Mouse (Mus musculus) induced T-regulatory cell, adult 2 months (primary cell): ENCODE measurements around the gene Gpsm3.

ENCODE experiments used
- DNase-seq: peaks from one replicate; pipeline ENCODE4 v3.0.0-alpha.2; 2012; ENCODE audit warnings: low read depth

Gene Gpsm3

GRCm38 (mm10) chr17:34583397-34583796, 6.2 kb upstream of the Gpsm3 start:
- DNase-seq: no peak

GRCm38 (mm10) chr17:34583819-34584218, 5.8 kb upstream of the Gpsm3 start:
- DNase-seq: no peak

GRCm38 (mm10) chr17:34585121-34585520, 4.5 kb upstream of the Gpsm3 start:
- DNase-seq: no peak

- DNase-seq: no peak
Measured at GRCm38 (mm10) chr17:34585877-34586771, 3.5 kb upstream of the Gpsm3 start.

- peak; percentile 95 for DNase-seq
Measured at GRCm38 (mm10) chr17:34586796-34587422, 2.7 kb upstream of the Gpsm3 start.

- peak; percentile 96 for DNase-seq
Measured at GRCm38 (mm10) chr17:34587423-34587811, 2.2 kb upstream of the Gpsm3 start.

GRCm38 (mm10) chr17:34587814-34588213, 1.8 kb upstream of the Gpsm3 start:
- no peak for DNase-seq

- peak; percentile 49 for DNase-seq
Measured at GRCm38 (mm10) chr17:34588767-34589166, 839 bp upstream of the Gpsm3 start.

- no peak for DNase-seq
Measured at GRCm38 (mm10) chr17:34589206-34589605, 400 bp upstream of the Gpsm3 start.

GRCm38 (mm10) chr17:34590154-34590987, 765 bp downstream of the Gpsm3 start:
- peak; percentile 39 for DNase-seq

GRCm38 (mm10) chr17:34591029-34591993, 1.7 kb downstream of the Gpsm3 start, which contains the start of gene Pbx2:
Pbx2 (plus strand) TSS chr17:34591266.
- DNase-seq: peak; percentile 53

GRCm38 (mm10) chr17:34591994-34592375, 2.4 kb downstream of the Gpsm3 start:
- DNase-seq: peak; percentile 93

GRCm38 (mm10) chr17:34592581-34593549, 3.3 kb downstream of the Gpsm3 start:
- peak; percentile 30 for DNase-seq

GRCm38 (mm10) chr17:34593752-34594525, 4.3 kb downstream of the Gpsm3 start:
- no peak for DNase-seq

- DNase-seq: no peak
Measured at GRCm38 (mm10) chr17:34596098-34596497, 6.5 kb downstream of the Gpsm3 start.

GRCm38 (mm10) chr17:34597566-34598095, 8.0 kb downstream of the Gpsm3 start, which contains the start of gene Ager:
Ager (plus strand) TSS chr17:34597862.
- no peak for DNase-seq

GRCm38 (mm10) chr17:34599891-34600290, 10.3 kb downstream of the Gpsm3 start:
- no peak for DNase-seq

GRCm38 (mm10) chr17:34601796-34602195, 12.2 kb downstream of the Gpsm3 start:
- no peak for DNase-seq
